Mouse (Mus musculus) urinary bladder, postnatal 25 days (tissue): ENCODE measurements at regions not wholly inside any gene's neighbourhood (a gene's known extent, or its start where the extent isn't known, plus 50 kb on each side); places are given as distances from the start of the nearest gene placed in this dataset.
"Not testable (repeated sequence)": the region's sequence is repeated elsewhere in the genome, so short reads cannot be mapped to it uniquely, and the experiment has no call there.

ENCODE experiments used
- DNase-seq: peaks from one replicate; pipeline ENCODE4 v3.0.0; 2022; ENCODE audit warnings: low spot score

- peak; percentile 2 for DNase-seq
Measured at GRCm38 (mm10) chr19:3083438-3083837, 199.3 kb upstream of the Mrpl21 start.

DNA sequence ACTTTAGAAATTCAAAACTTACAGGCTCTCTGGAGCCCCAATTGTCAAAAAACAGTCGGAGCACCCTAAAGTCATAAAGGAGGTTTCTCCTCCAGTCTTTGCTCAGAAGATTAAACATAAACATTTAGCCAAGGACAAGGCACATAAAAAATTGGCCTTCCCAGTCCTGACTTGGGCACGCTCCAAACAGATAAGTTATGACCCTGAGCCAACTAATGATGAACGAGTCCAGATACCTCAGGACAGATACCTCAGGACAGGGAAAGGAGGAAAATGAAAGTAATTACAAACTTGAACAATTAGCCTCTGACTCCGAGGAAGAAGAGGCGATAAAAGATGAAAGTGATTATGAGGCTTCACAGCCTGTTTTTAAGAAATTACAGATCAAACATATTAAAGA lies 190.9 kb upstream of the Mrpl21 start:
- DNase-seq: not testable (repeated sequence)
